Mouse (Mus musculus) cerebellum, adult 2 months (tissue): ENCODE measurements around the gene Tbc1d9b.
"Not testable (repeated sequence)": the region's sequence is repeated elsewhere in the genome, so short reads cannot be mapped to it uniquely, and the experiment has no call there.

Source experiments
- CTCF ChIP-seq: fragments of 200-500 bp; IDR thresholded peaks from 2 replicates; pipeline ENCODE4 v1.5.1; 2011; ENCODE audit warnings: low read depth, mild to moderate bottlenecking, control low read depth, low read length, moderate library complexity, borderline replicate concordance; ENCODE audit not compliant: insufficient read depth
- POLR2A ChIP-seq: fragments of 200-500 bp; IDR thresholded peaks from 2 replicates; pipeline ENCODE4 v1.6.1; 2011; ENCODE audit warnings: low read length, control low read depth, borderline replicate concordance; ENCODE audit not compliant: insufficient read depth

GRCm38 (mm10) chr11:50101962-50102361 is 29.2 kb upstream of the Tbc1d9b start:
- 0 out of 2 replicates have a peak, but pooled peaks have one; percentile 3 for TF ChIP-seq CTCF
- not testable (repeated sequence) for TF ChIP-seq POLR2A
